Mouse (Mus musculus) erythroblast, adult 5-6 weeks (primary cell): ENCODE measurements around the gene Rab25. TPM values are rescaled to one million over a fixed set of nuclear protein-coding genes. Genes with fewer than 3 reads are reported as not detected.
A peak's percentile ranks its signal among the peaks of the same experiment; 100 is the strongest.

Experiments used
- ATAC-seq: replicated peaks from 2 replicates; pipeline ENCODE4 v1.8.0; 2016; ENCODE audit warnings: moderate number of reproducible peaks, mild to moderate bottlenecking, moderate TSS enrichment, inconsistent platforms; ENCODE audit not compliant: poor library complexity, low FRiP score, severe bottlenecking
- total RNA-seq, 2 experiments: library from RNA; stranded (forward) in 1 of 2; stranded (reverse) in 1 of 2; fragments of 150-400 nt in 1 of 2; fragments of 200-764, 138-1000 nt in 1 of 2; gene quantifications; 2 replicates each; pipeline versions ENCODE4 v1.2.3 to v1.2.4; 2015 to 2017; ENCODE audit warnings: low replicate concordance in 2 of 2

Gene Rab25
- total RNA-seq, 2 experiments from 2014 or later, result not detected

- no peak for ATAC-seq
Measured at GRCm38 (mm10) chr3:88529204-88530000, 18.7 kb downstream of the Rab25 start.

GRCm38 (mm10) chr3:88528646-88529045, 19.5 kb downstream of the Rab25 start:
- ATAC-seq, result no peak

- no peak for ATAC-seq
Measured at GRCm38 (mm10) chr3:88527565-88527964, 20.5 kb downstream of the Rab25 start.

GRCm38 (mm10) chr3:88526157-88527131, 21.7 kb downstream of the Rab25 start:
- peak; percentile 85 for ATAC-seq

- no peak for ATAC-seq
Measured at GRCm38 (mm10) chr3:88525021-88525420, 23.1 kb downstream of the Rab25 start.

GRCm38 (mm10) chr3:88523027-88523426, 25.1 kb downstream of the Rab25 start:
- ATAC-seq, result no peak

GRCm38 (mm10) chr3:88521803-88522331, 26.2 kb downstream of the Rab25 start:
- ATAC-seq, result peak; percentile 81

GRCm38 (mm10) chr3:88521156-88521555, 26.9 kb downstream of the Rab25 start:
- no peak for ATAC-seq

- no peak for ATAC-seq
Measured at GRCm38 (mm10) chr3:88520078-88520477, 28.0 kb downstream of the Rab25 start.

GRCm38 (mm10) chr3:88518411-88518810, 29.7 kb downstream of the Rab25 start:
- ATAC-seq, result no peak

GRCm38 (mm10) chr3:88516407-88516806, 31.7 kb downstream of the Rab25 start:
- ATAC-seq, result no peak

GRCm38 (mm10) chr3:88515095-88515386, 33.1 kb downstream of the Rab25 start:
- no peak for ATAC-seq

GRCm38 (mm10) chr3:88514231-88515094, 33.6 kb downstream of the Rab25 start:
- no peak for ATAC-seq

GRCm38 (mm10) chr3:88513546-88514115, 34.5 kb downstream of the Rab25 start:
- ATAC-seq, result no peak

- no peak for ATAC-seq
Measured at GRCm38 (mm10) chr3:88512896-88513545, 35.1 kb downstream of the Rab25 start.

GRCm38 (mm10) chr3:88512141-88512895, 35.8 kb downstream of the Rab25 start:
- no peak for ATAC-seq

GRCm38 (mm10) chr3:88511559-88511958, 36.5 kb downstream of the Rab25 start:
- no peak for ATAC-seq
